Mouse (Mus musculus) MEL-GATA-1-ER (cell line): ENCODE measurements around the gene Slc44a5.

Source experiments
- DNase-seq: peaks from one replicate; pipeline ENCODE4 v3.0.0-alpha.2; 2012; ENCODE audit warnings: low read depth; ENCODE audit errors: extremely low read depth

The Slc44a5 gene

GRCm38 (mm10) chr3:154294924-154295834, 321.9 kb downstream of the Slc44a5 start:
- no peak for DNase-seq

GRCm38 (mm10) chr3:154297499-154297898, 324.3 kb downstream of the Slc44a5 start:
- peak; percentile 80 for DNase-seq

- DNase-seq = no peak
These were observed 325.3 kb downstream of the Slc44a5 start for GRCm38 (mm10) chr3:154298490-154298889.

- no peak for DNase-seq
These were observed 326.8 kb downstream of the Slc44a5 start for GRCm38 (mm10) chr3:154300006-154300405.

GRCm38 (mm10) chr3:154301102-154301501, 327.9 kb downstream of the Slc44a5 start:
- peak; percentile 63 for DNase-seq

GRCm38 (mm10) chr3:154305163-154305884, 332.1 kb downstream of the Slc44a5 start:
- no peak for DNase-seq

GRCm38 (mm10) chr3:154317651-154318248, 344.5 kb downstream of the Slc44a5 start:
- DNase-seq = no peak
